Mouse (Mus musculus): ENCODE measurements around the gene Arid1b.

- no peak for TF ChIP-seq CTCF (IDR thresholded peaks at IDR 0.05; ENCODE audit: extremely low read depth, insufficient read length, insufficient replicate concordance, low read depth, low read length)
- no peak for TF ChIP-seq POLR2A (IDR thresholded peaks at IDR 0.05; ENCODE audit: low read depth, low read length)
These were observed 176.2 kb downstream of the Arid1b start for GRCm38 (mm10) chr17:5170321-5170720.

Data from small intestine, adult 2 months (tissue).